Mouse (Mus musculus): ENCODE data around the gene Hdac10. TPM values are rescaled to one million over a fixed set of nuclear protein-coding genes. Genes with fewer than 3 reads are reported as not detected.

The Hdac10 gene
- 8.1 and 8.5 TPM in 2 replicates for polyA plus RNA-seq (2012; rRNA removed)
- polyA plus RNA-seq (2014; fragmentation: Nextera tagmentation; extraction: Ambion mirVana): 5.3 and 6.3 TPM in 2 replicates

DNA sequence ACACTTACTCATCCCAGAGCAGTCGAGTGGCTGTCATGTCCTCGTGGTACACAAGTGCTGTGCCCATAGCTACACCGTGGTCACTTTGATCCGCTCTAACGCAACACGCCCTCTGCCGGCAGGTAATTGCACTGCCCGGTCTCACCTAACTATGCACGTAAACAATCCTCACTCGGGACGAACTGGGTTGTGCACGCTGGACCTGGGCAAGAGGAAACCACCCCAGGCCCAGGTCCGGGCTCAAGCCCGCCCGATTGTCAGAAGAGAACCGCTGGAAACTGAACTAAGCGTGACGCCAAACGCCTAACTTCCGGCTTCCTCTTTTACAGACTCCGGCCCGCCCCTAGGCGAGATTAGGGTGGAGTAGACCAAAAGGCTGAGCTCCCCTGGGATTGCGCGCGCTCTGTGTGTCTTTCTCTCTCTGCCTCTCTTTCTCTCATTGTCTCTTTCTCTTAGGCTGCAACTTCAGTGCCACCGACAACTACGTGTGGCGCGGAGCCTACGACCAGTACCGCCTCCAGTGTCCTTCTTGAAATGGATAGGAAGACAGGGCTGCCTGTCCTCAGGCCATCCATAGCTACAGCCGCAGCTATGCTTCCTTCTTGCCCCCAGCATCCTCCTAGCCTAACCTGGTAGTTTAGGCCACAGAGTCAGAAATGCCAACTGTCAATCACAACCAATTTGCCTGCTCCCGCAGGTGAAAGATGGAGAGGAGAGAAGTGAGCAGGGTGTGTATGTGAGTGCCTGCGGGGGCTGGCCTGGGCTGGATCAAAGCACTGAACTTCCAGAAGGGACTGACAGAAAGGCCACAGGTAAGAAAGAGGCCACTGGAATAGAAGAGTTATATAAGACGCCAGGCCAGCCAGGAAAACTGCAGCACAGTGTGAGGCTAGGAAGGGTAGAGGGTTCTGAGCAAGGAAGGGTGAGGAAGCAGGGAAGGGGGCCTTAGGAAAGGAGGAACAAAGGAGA lies at the start of gene Hdac10:
Gene Hdac10, minus strand, starts transcription at position 319 of the 969 bp plus-strand sequence.
- Histone ChIP-seq H3K9me3 (ENCODE audit: control insufficient read depth, low read length) (no peaks in the 10 kb centered on the region), H3K4me2 (ENCODE audit: low read depth) (peak within 1 kb of the TSS; percentile 88), H3K4me3 (ENCODE audit: insufficient read depth in 1 of 2, low read depth in 2 of 2, low read length in 2 of 2) (peak within 1 kb of the TSS; percentile 82 to 93), H3K27ac (peak within 1 kb of the TSS; percentile 75), H3K27me3 (ENCODE audit: control insufficient read depth, insufficient read depth, low read length) (no peaks in the 10 kb centered on the region), H3K36me3 (replicated peaks; ENCODE audit: control insufficient read depth, insufficient read depth, low read depth) (no peaks in the 10 kb centered on the region), H3K4me1 (replicated peaks; ENCODE audit: control insufficient read depth in 2 of 2, insufficient read depth in 2 of 2, low read length in 1 of 2) (peaks cover 7 to 10% of the 10 kb centered on the region in 2 experiments), H3K9ac (replicated peaks) (peak within 1 kb of the TSS; percentile 91)
- ATAC-seq (ENCODE audit: insufficient read depth) (peak; percentile 89), DNase-seq (ENCODE audit: low read depth in 3 of 3, low spot score in 3 of 3) (peak; percentile 62 to 74 (median 65))
- WGBS (ENCODE audit: insufficient replicate concordance): 3% methylated on average over 36 of the region's 36 CpGs
- no peak for TF ChIP-seq EP300 (IDR thresholded peaks at IDR 0.05; ENCODE audit: low read depth)
- peak; percentile 99 for TF ChIP-seq CTCF (IDR thresholded peaks at IDR 0.05; ENCODE audit: low read depth)

DNA sequence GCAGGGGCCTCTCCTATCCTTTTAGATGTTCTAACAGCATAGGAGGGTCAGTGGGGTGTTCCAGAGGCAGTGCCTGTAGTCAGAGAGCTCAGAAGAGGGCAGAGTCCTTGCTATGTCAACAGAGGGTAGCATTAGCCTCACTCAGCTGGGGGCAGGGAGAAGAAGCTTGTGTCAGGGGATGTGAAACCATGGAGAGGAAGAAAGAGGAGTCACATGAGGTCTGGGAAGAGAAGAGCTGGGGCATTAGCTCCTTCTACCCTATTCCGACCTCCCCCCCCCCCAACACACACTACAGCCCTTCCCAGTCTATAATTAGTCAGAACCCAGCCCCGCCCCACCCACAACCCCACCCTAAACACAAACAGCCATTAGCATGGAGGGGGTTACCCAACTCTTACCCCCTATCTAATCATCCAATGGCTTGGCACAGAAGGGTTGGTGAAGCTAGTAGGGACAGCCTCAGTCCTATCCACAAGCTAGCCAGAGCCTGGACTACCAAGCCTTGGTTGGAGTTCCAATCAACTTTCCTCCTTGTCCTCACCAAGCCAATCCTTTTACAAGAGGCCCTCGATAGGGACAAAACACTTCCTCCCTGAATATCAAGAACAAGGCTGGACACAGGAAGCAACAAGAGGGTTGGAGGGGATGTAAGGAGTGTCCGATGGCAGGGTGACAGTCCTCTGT lies 49.2 kb upstream of the Hdac10 start:
- DNase-seq (ENCODE audit: low read depth in 3 of 3, low spot score in 3 of 3) (no peak), ATAC-seq (ENCODE audit: insufficient read depth) (peak; percentile 47)
- H3K27ac ChIP-seq: peak overlapping the region; percentile 47
- H3K4me3 ChIP-seq (ENCODE audit: insufficient read depth in 1 of 2, low read depth in 2 of 2, low read length in 2 of 2): no peak overlapping the region
- no peaks in the 10 kb centered on the region for H3K9me3 ChIP-seq (ENCODE audit: control insufficient read depth, low read length)
- no peaks in the 10 kb centered on the region for H3K36me3 ChIP-seq (replicated peaks; ENCODE audit: control insufficient read depth, insufficient read depth, low read depth)
- H3K4me2 ChIP-seq (ENCODE audit: low read depth): peak overlapping the region; percentile 48
- H3K9ac ChIP-seq (replicated peaks): no peak overlapping the region
- peaks cover 37% of the 10 kb centered on the region for H3K27me3 ChIP-seq (ENCODE audit: control insufficient read depth, insufficient read depth, low read length)
- 22% methylated on average over 4 of the region's 4 CpGs for WGBS (ENCODE audit: insufficient replicate concordance)
- TF ChIP-seq EP300 (IDR thresholded peaks at IDR 0.05; ENCODE audit: low read depth) (no peak), CTCF (IDR thresholded peaks at IDR 0.05; ENCODE audit: low read depth) (no peak)
- peaks cover 7 to 37% of the 10 kb centered on the region in 2 experiments for H3K4me1 ChIP-seq (replicated peaks; ENCODE audit: control insufficient read depth in 2 of 2, insufficient read depth in 2 of 2, low read length in 1 of 2)

GRCm38 (mm10) chr15:89177121-89177520 lies 48.6 kb upstream of the Hdac10 start:
- H3K4me3 ChIP-seq (ENCODE audit: insufficient read depth in 1 of 2, low read depth in 2 of 2, low read length in 2 of 2): no peak overlapping the region
- no peaks in the 10 kb centered on the region for H3K9me3 ChIP-seq (ENCODE audit: control insufficient read depth, low read length)
- no peak overlapping the region for H3K9ac ChIP-seq (replicated peaks)
- H3K27me3 ChIP-seq (ENCODE audit: control insufficient read depth, insufficient read depth, low read length): peaks cover 43% of the 10 kb centered on the region
- 4% methylated on average over 5 of the region's 5 CpGs for WGBS (ENCODE audit: insufficient replicate concordance)
- H3K4me2 ChIP-seq (ENCODE audit: low read depth): peak overlapping the region; percentile 48
- ATAC-seq (ENCODE audit: insufficient read depth) (peak; percentile 6; the same call in 1 of the 2 replicates), DNase-seq (ENCODE audit: low read depth in 3 of 3, low spot score in 3 of 3) (no peak)
- peak overlapping the region; percentile 47 for H3K27ac ChIP-seq
- TF ChIP-seq CTCF (IDR thresholded peaks at IDR 0.05; ENCODE audit: low read depth) (no peak), EP300 (IDR thresholded peaks at IDR 0.05; ENCODE audit: low read depth) (no peak)
- H3K36me3 ChIP-seq (replicated peaks; ENCODE audit: control insufficient read depth, insufficient read depth, low read depth): no peaks in the 10 kb centered on the region
- peaks cover 7 to 38% of the 10 kb centered on the region in 2 experiments for H3K4me1 ChIP-seq (replicated peaks; ENCODE audit: control insufficient read depth in 2 of 2, insufficient read depth in 2 of 2, low read length in 1 of 2)

- no peaks in the 10 kb centered on the region for H3K36me3 ChIP-seq (replicated peaks; ENCODE audit: control insufficient read depth, insufficient read depth, low read depth)
- DNase-seq (ENCODE audit: low read depth in 3 of 3, low spot score in 3 of 3): no peak
- ATAC-seq (ENCODE audit: insufficient read depth): no peak
- H3K9me3 ChIP-seq (ENCODE audit: control insufficient read depth, low read length): no peaks in the 10 kb centered on the region
- peaks cover 37% of the 10 kb centered on the region for H3K27me3 ChIP-seq (ENCODE audit: control insufficient read depth, insufficient read depth, low read length)
- H3K4me2 ChIP-seq (ENCODE audit: low read depth): no peak overlapping the region
- H3K9ac ChIP-seq (replicated peaks): no peak overlapping the region
- H3K4me3 ChIP-seq (ENCODE audit: insufficient read depth in 1 of 2, low read depth in 2 of 2, low read length in 2 of 2): no peak overlapping the region
- H3K4me1 ChIP-seq (replicated peaks; ENCODE audit: control insufficient read depth in 2 of 2, insufficient read depth in 2 of 2, low read length in 1 of 2): peaks cover 7 to 40% of the 10 kb centered on the region in 2 experiments
- WGBS (ENCODE audit: insufficient replicate concordance): 68% methylated on average over 13 of the region's 13 CpGs
- no peak overlapping the region for H3K27ac ChIP-seq
- TF ChIP-seq CTCF (IDR thresholded peaks at IDR 0.05; ENCODE audit: low read depth) (no peak), EP300 (IDR thresholded peaks at IDR 0.05; ENCODE audit: low read depth) (no peak)
Observed at GRCm38 (mm10) chr15:89175411-89176155, 47.1 kb upstream of the Hdac10 start.

Measured in liver, embryonic 14.5 days (tissue).